Mouse (Mus musculus): ENCODE measurements at regions not wholly inside any gene's neighbourhood (a gene's known extent, or its start where the extent isn't known, plus 50 kb on each side); places are given as distances from the start of the nearest gene placed in this dataset.

- Histone ChIP-seq H3K9ac (ENCODE audit: low read depth, low read length) (no peak overlapping the region), H3K27ac (ENCODE audit: low read depth, low read length) (no peak overlapping the region), H3K4me2 (replicated peaks; ENCODE audit: low read depth, low read length) (no peak overlapping the region), H3K9me3 (ENCODE audit: control insufficient read depth, low read length) (no peaks in the 10 kb centered on the region), H3K36me3 (ENCODE audit: control insufficient read depth, insufficient read depth, low read length) (no peaks in the 10 kb centered on the region), H3K4me1 (ENCODE audit: control insufficient read depth, insufficient read depth, low read length) (no peaks in the 10 kb centered on the region), H3K4me3 (ENCODE audit: low read length) (no peak overlapping the region), H3K27me3 (ENCODE audit: control insufficient read depth, insufficient read depth, low read length) (no peaks in the 10 kb centered on the region)
- 81% methylated on average over 10 of the region's 10 CpGs for WGBS
- no peak for ATAC-seq (ENCODE audit: low FRiP score, low TSS enrichment)
These were observed 403.8 kb upstream of the Slc30a5 start for GRCm38 (mm10) chr13:101237035-101237434.

- Histone ChIP-seq H3K4me2 (replicated peaks; ENCODE audit: low read depth, low read length) (no peak overlapping the region), H3K27ac (ENCODE audit: low read depth, low read length) (no peak overlapping the region), H3K27me3 (ENCODE audit: control insufficient read depth, insufficient read depth, low read length) (no peaks in the 10 kb centered on the region), H3K9ac (ENCODE audit: low read depth, low read length) (no peak overlapping the region), H3K9me3 (ENCODE audit: control insufficient read depth, low read length) (no peaks in the 10 kb centered on the region), H3K4me3 (ENCODE audit: low read length) (no peak overlapping the region), H3K36me3 (ENCODE audit: control insufficient read depth, insufficient read depth, low read length) (no peaks in the 10 kb centered on the region), H3K4me1 (ENCODE audit: control insufficient read depth, insufficient read depth, low read length) (no peaks in the 10 kb centered on the region)
- ATAC-seq (ENCODE audit: low FRiP score, low TSS enrichment): no peak
- WGBS: 92% methylated on average over 4 of the region's 4 CpGs
These were observed 402.6 kb upstream of the Slc30a5 start for GRCm38 (mm10) chr13:101235846-101236245.

- no peaks in the 10 kb centered on the region for H3K36me3 ChIP-seq (ENCODE audit: control insufficient read depth, insufficient read depth, low read length)
- 74% methylated on average over 3 of the region's 3 CpGs for WGBS
- no peaks in the 10 kb centered on the region for H3K27me3 ChIP-seq (ENCODE audit: control insufficient read depth, insufficient read depth, low read length)
- H3K4me3 ChIP-seq (ENCODE audit: low read length): no peak overlapping the region
- no peaks in the 10 kb centered on the region for H3K9me3 ChIP-seq (ENCODE audit: control insufficient read depth, low read length)
- no peaks in the 10 kb centered on the region for H3K4me1 ChIP-seq (ENCODE audit: control insufficient read depth, insufficient read depth, low read length)
- no peak for ATAC-seq (ENCODE audit: low FRiP score, low TSS enrichment)
- H3K27ac ChIP-seq (ENCODE audit: low read depth, low read length): no peak overlapping the region
- no peak overlapping the region for H3K9ac ChIP-seq (ENCODE audit: low read depth, low read length)
- no peak overlapping the region for H3K4me2 ChIP-seq (replicated peaks; ENCODE audit: low read depth, low read length)
These were observed 401.9 kb upstream of the Slc30a5 start for GRCm38 (mm10) chr13:101235110-101235509.

- H3K4me1 ChIP-seq (ENCODE audit: control insufficient read depth, insufficient read depth, low read length): no peaks in the 10 kb centered on the region
- no peak for ATAC-seq (ENCODE audit: low FRiP score, low TSS enrichment)
These were observed 401.3 kb upstream of the Slc30a5 start for GRCm38 (mm10) chr13:101234550-101234949.

GRCm38 (mm10) chr13:101233843-101234281 is 400.6 kb upstream of the Slc30a5 start:
- no peak overlapping the region for H3K4me3 ChIP-seq (ENCODE audit: low read length)
- WGBS: 34% methylated on average over 5 of the region's 5 CpGs
- H3K36me3 ChIP-seq (ENCODE audit: control insufficient read depth, insufficient read depth, low read length): no peaks in the 10 kb centered on the region
- H3K9me3 ChIP-seq (ENCODE audit: control insufficient read depth, low read length): no peaks in the 10 kb centered on the region
- H3K27me3 ChIP-seq (ENCODE audit: control insufficient read depth, insufficient read depth, low read length): no peaks in the 10 kb centered on the region
- no peak for ATAC-seq (ENCODE audit: low FRiP score, low TSS enrichment)
- no peaks in the 10 kb centered on the region for H3K4me1 ChIP-seq (ENCODE audit: control insufficient read depth, insufficient read depth, low read length)
- no peak overlapping the region for H3K4me2 ChIP-seq (replicated peaks; ENCODE audit: low read depth, low read length)
- H3K27ac ChIP-seq (ENCODE audit: low read depth, low read length): no peak overlapping the region
- H3K9ac ChIP-seq (ENCODE audit: low read depth, low read length): no peak overlapping the region

More at GRCm38 (mm10) chr13:101234550-101234949, 401.3 kb upstream of the Slc30a5 start:
- 74% methylated on average over 10 of the region's 10 CpGs for WGBS
- H3K27ac ChIP-seq (ENCODE audit: low read depth, low read length): no peak overlapping the region
- H3K9ac ChIP-seq (ENCODE audit: low read depth, low read length): no peak overlapping the region
- no peaks in the 10 kb centered on the region for H3K27me3 ChIP-seq (ENCODE audit: control insufficient read depth, insufficient read depth, low read length)
- no peak overlapping the region for H3K4me2 ChIP-seq (replicated peaks; ENCODE audit: low read depth, low read length)
- no peak overlapping the region for H3K4me3 ChIP-seq (ENCODE audit: low read length)
- no peaks in the 10 kb centered on the region for H3K9me3 ChIP-seq (ENCODE audit: control insufficient read depth, low read length)
- no peaks in the 10 kb centered on the region for H3K36me3 ChIP-seq (ENCODE audit: control insufficient read depth, insufficient read depth, low read length)

- Histone ChIP-seq H3K27ac (ENCODE audit: low read depth, low read length) (no peak overlapping the region), H3K27me3 (ENCODE audit: control insufficient read depth, insufficient read depth, low read length) (no peaks in the 10 kb centered on the region), H3K9ac (ENCODE audit: low read depth, low read length) (no peak overlapping the region), H3K4me2 (replicated peaks; ENCODE audit: low read depth, low read length) (no peak overlapping the region), H3K36me3 (ENCODE audit: control insufficient read depth, insufficient read depth, low read length) (no peaks in the 10 kb centered on the region), H3K4me3 (ENCODE audit: low read length) (no peak overlapping the region), H3K9me3 (ENCODE audit: control insufficient read depth, low read length) (no peaks in the 10 kb centered on the region), H3K4me1 (ENCODE audit: control insufficient read depth, insufficient read depth, low read length) (no peaks in the 10 kb centered on the region)
- 51% methylated on average over 8 of the region's 8 CpGs for WGBS
- ATAC-seq (ENCODE audit: low FRiP score, low TSS enrichment): no peak
These were observed 400.1 kb upstream of the Slc30a5 start for GRCm38 (mm10) chr13:101233181-101233842.

GRCm38 (mm10) chr13:101229861-101230260 is 396.6 kb upstream of the Slc30a5 start:
- WGBS: 84% methylated on average over 4 of the region's 4 CpGs
- ATAC-seq (ENCODE audit: low FRiP score, low TSS enrichment): no peak

GRCm38 (mm10) chr13:101225366-101225765 is 392.1 kb upstream of the Slc30a5 start:
- 82% methylated on average over 2 of the region's 2 CpGs for WGBS
- Histone ChIP-seq H3K27me3 (ENCODE audit: control insufficient read depth, insufficient read depth, low read length) (no peaks in the 10 kb centered on the region), H3K9ac (ENCODE audit: low read depth, low read length) (no peak overlapping the region), H3K4me3 (ENCODE audit: low read length) (no peak overlapping the region), H3K27ac (ENCODE audit: low read depth, low read length) (no peak overlapping the region), H3K9me3 (ENCODE audit: control insufficient read depth, low read length) (no peaks in the 10 kb centered on the region), H3K4me1 (ENCODE audit: control insufficient read depth, insufficient read depth, low read length) (no peaks in the 10 kb centered on the region), H3K4me2 (replicated peaks; ENCODE audit: low read depth, low read length) (no peak overlapping the region), H3K36me3 (ENCODE audit: control insufficient read depth, insufficient read depth, low read length) (no peaks in the 10 kb centered on the region)
- ATAC-seq (ENCODE audit: low FRiP score, low TSS enrichment): no peak

More at GRCm38 (mm10) chr13:101229861-101230260, 396.6 kb upstream of the Slc30a5 start:
- no peaks in the 10 kb centered on the region for H3K27me3 ChIP-seq (ENCODE audit: control insufficient read depth, insufficient read depth, low read length)
- no peak overlapping the region for H3K4me2 ChIP-seq (replicated peaks; ENCODE audit: low read depth, low read length)
- H3K9ac ChIP-seq (ENCODE audit: low read depth, low read length): no peak overlapping the region
- H3K4me3 ChIP-seq (ENCODE audit: low read length): no peak overlapping the region
- H3K4me1 ChIP-seq (ENCODE audit: control insufficient read depth, insufficient read depth, low read length): no peaks in the 10 kb centered on the region
- no peak overlapping the region for H3K27ac ChIP-seq (ENCODE audit: low read depth, low read length)
- no peaks in the 10 kb centered on the region for H3K36me3 ChIP-seq (ENCODE audit: control insufficient read depth, insufficient read depth, low read length)
- no peaks in the 10 kb centered on the region for H3K9me3 ChIP-seq (ENCODE audit: control insufficient read depth, low read length)

- Histone ChIP-seq H3K36me3 (ENCODE audit: control insufficient read depth, insufficient read depth, low read length) (no peaks in the 10 kb centered on the region), H3K9ac (ENCODE audit: low read depth, low read length) (no peak overlapping the region), H3K4me1 (ENCODE audit: control insufficient read depth, insufficient read depth, low read length) (peaks cover 13% of the 10 kb centered on the region), H3K27me3 (ENCODE audit: control insufficient read depth, insufficient read depth, low read length) (no peaks in the 10 kb centered on the region), H3K9me3 (ENCODE audit: control insufficient read depth, low read length) (no peaks in the 10 kb centered on the region), H3K4me2 (replicated peaks; ENCODE audit: low read depth, low read length) (no peak overlapping the region), H3K27ac (ENCODE audit: low read depth, low read length) (no peak overlapping the region), H3K4me3 (ENCODE audit: low read length) (no peak overlapping the region)
- ATAC-seq (ENCODE audit: low FRiP score, low TSS enrichment): no peak
- WGBS: 87% methylated on average over 7 of the region's 7 CpGs
These were observed 388.3 kb upstream of the Slc30a5 start for GRCm38 (mm10) chr13:101221331-101222043.
